Mouse (Mus musculus) heart, embryonic 12.5 days (tissue): ENCODE data around the gene Ankrd52. TPM values are rescaled to one million over a fixed set of nuclear protein-coding genes. Genes with fewer than 3 reads are reported as not detected.

Experiments used
- ATAC-seq: fragments of 200-750 bp; cut with Nextera tagmentation; 2 replicates; pipeline ENCODE4 v1.8.0; 2017; ENCODE audit warnings: moderate TSS enrichment, moderate library complexity; ENCODE audit not compliant: insufficient number of reproducible peaks, low FRiP score
- H3K27ac ChIP-seq: fragments of 300-500 bp; sonication (generic); 2 replicates; pipeline ENCODE4 v1.5.1; 2016; ENCODE audit warnings: mild to moderate bottlenecking, moderate library complexity; ENCODE audit not compliant: poor library complexity, severe bottlenecking
- H3K27me3 ChIP-seq: fragments of 300-500 bp; sonication (generic); replicated peaks from 2 replicates; pipeline ENCODE4 v1.6.1; 2016; ENCODE audit warnings: mild to moderate bottlenecking, moderate library complexity
- H3K36me3 ChIP-seq: fragments of 300-500 bp; sonication (generic); 2 replicates; pipeline ENCODE4 v1.6.1; 2016; ENCODE audit warnings: mild to moderate bottlenecking, moderate library complexity
- H3K4me1 ChIP-seq: fragments of 300-500 bp; sonication (generic); replicated peaks from 2 replicates; pipeline ENCODE4 v1.6.1; 2016; ENCODE audit warnings: mild to moderate bottlenecking
- H3K4me2 ChIP-seq: fragments of 300-500 bp; sonication (generic); 2 replicates; pipeline ENCODE4 v1.6.1; 2016; ENCODE audit warnings: mild to moderate bottlenecking, moderate library complexity
- H3K4me3 ChIP-seq: fragments of 300-500 bp; sonication (generic); 2 replicates; pipeline ENCODE4 v1.5.1; 2016; ENCODE audit warnings: mild to moderate bottlenecking
- H3K9ac ChIP-seq: fragments of 300-500 bp; sonication (generic); 2 replicates; pipeline ENCODE4 v1.6.1; 2016; ENCODE audit warnings: mild to moderate bottlenecking, moderate library complexity
- H3K9me3 ChIP-seq: fragments of 300-500 bp; sonication (generic); replicated peaks from 2 replicates; pipeline ENCODE4 v1.6.1; 2016; ENCODE audit warnings: mild to moderate bottlenecking, moderate library complexity
- WGBS: fragments of 180-500 bp; shearing (Covaris S2); methylation state at CpG from one replicate; pipeline ENCODE4 v1.1.7; 2016; 5-methylcytosine and 5-hydroxymethylcytosine counted together
- polyA plus RNA-seq: library from polyadenylated mRNA; unstranded; fragments of >200 nt; fragmentation: Nextera tagmentation; extraction: Ambion mirVana; gene quantifications from 2 replicates; pipeline ENCODE4 v1.2.1, GENCODE M21; 2016

Ankrd52 gene
- polyA plus RNA-seq, 1 experiment from 2014 or later = 10.6 TPM

GRCm38 (mm10) chr10:128401638-128402037 is 24.7 kb downstream of the Ankrd52 start:
- H3K27me3 ChIP-seq = no peaks in the 10 kb centered on the region
- H3K4me3 ChIP-seq = no peak overlapping the region
- ATAC-seq = no peak
- peaks cover 23% of the 10 kb centered on the region for H3K36me3 ChIP-seq
- WGBS = 77% methylated on average over 9 of the region's 9 CpGs
- H3K4me1 ChIP-seq = 0 out of 2 replicates have a peak, but pooled peaks cover 3% of the 10 kb centered on the region
- no peaks in the 10 kb centered on the region for H3K9me3 ChIP-seq
- no peak overlapping the region for H3K9ac ChIP-seq
- no peak overlapping the region for H3K4me2 ChIP-seq
- H3K27ac ChIP-seq = no peak overlapping the region

GRCm38 (mm10) chr10:128403931-128404330 is 27.0 kb downstream of the Ankrd52 start:
- Histone ChIP-seq H3K27ac (no peak overlapping the region), H3K4me3 (no peak overlapping the region), H3K27me3 (no peaks in the 10 kb centered on the region), H3K36me3 (peaks cover 32% of the 10 kb centered on the region), H3K4me1 (peaks cover 9% of the 10 kb centered on the region), H3K9ac (no peak overlapping the region), H3K4me2 (no peak overlapping the region), H3K9me3 (no peaks in the 10 kb centered on the region)
- WGBS = 82% methylated on average over 7 of the region's 7 CpGs
- ATAC-seq = no peak

- ATAC-seq = no peak
- 15% methylated on average over 35 of the region's 35 CpGs for WGBS
Measured at GRCm38 (mm10) chr10:128408591-128409535, 31.9 kb downstream of the Ankrd52 start.

DNA sequence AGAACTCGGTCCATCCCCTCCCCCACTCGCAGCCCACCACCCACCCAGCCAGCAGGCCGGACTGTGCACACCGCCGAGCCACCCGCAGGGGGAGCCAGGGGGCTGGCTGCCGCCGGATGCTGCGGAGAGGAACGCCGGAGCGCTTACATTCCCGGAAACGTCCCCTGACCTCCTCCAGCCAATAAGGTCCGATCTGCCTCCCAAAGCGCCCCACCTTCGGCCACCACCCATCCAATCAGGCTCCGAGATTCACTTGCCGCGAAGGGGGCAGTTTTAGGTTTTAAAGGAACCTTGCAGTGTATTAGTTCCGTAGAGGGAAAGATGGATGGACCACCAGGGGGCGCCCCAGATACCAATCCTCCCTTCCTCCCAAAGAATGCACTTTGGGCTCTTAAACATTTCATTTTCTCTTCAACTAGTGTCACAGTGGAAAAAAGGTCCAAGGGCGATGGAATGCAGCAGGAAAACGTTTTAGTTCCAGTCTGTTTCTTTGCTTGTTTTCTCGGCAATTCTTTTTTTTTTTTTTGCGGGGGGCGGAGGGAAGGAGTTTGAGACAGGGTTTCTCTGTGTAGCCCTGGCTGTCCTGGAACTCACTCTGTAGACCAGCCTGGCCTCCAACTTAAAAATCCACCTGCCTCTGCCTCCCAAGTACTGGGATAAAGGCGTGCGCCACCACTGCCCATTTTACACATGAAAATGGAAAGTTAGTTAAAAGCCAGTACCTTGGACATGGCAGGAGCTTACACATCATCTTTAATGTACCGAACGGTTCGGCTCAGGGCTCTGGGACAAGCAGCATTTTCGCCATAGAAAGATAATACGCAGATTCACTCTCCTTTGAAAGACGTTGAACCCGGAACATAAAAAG is 33.0 kb downstream of the Ankrd52 start:
- H3K4me2 ChIP-seq = peak overlapping the region; percentile 84
- H3K9me3 ChIP-seq = no peaks in the 10 kb centered on the region
- whole genome bisulfite sequencing = 7% methylated on average over 36 of the region's 36 CpGs
- ATAC-seq = peak; percentile 91
- peak overlapping the region; percentile 94 for H3K27ac ChIP-seq
- H3K9ac ChIP-seq = peak overlapping the region; percentile 88
- peak overlapping the region; percentile 86 for H3K4me3 ChIP-seq
- peaks cover 47% of the 10 kb centered on the region for H3K4me1 ChIP-seq
- peaks cover 32% of the 10 kb centered on the region for H3K36me3 ChIP-seq
- H3K27me3 ChIP-seq = no peaks in the 10 kb centered on the region

More at GRCm38 (mm10) chr10:128408591-128409535, 31.9 kb downstream of the Ankrd52 start:
- no peaks in the 10 kb centered on the region for H3K27me3 ChIP-seq
- H3K36me3 ChIP-seq = peaks cover 31% of the 10 kb centered on the region
- peak overlapping the region; percentile 58; the same call in 1 of the 2 replicates for H3K27ac ChIP-seq
- H3K9me3 ChIP-seq = no peaks in the 10 kb centered on the region
- peak overlapping the region; percentile 86 for H3K4me3 ChIP-seq
- H3K9ac ChIP-seq = peak overlapping the region; percentile 88
- H3K4me1 ChIP-seq = peaks cover 36% of the 10 kb centered on the region
- peak overlapping the region; percentile 84 for H3K4me2 ChIP-seq

DNA sequence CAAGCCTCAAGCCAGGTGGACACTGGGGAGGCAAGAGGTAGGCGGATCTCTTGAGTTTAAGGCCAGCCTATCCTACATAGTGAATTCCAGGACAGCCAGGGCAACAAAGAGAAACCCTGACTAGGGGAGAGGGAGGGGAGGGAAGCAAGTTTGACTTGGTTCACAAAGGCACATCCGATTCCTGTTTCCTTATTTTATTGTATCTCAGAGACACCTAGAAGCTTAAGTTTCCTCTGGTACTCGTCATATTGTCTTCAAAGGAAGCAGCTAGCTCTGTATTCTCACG is 33.6 kb downstream of the Ankrd52 start:
- Histone ChIP-seq H3K27me3 (no peaks in the 10 kb centered on the region), H3K27ac (peak overlapping the region; percentile 94), H3K4me3 (peak overlapping the region; percentile 86), H3K9ac (peak overlapping the region; percentile 65), H3K9me3 (no peaks in the 10 kb centered on the region), H3K4me1 (peaks cover 49% of the 10 kb centered on the region), H3K4me2 (peak overlapping the region; percentile 84), H3K36me3 (peaks cover 36% of the 10 kb centered on the region)
- no peak for ATAC-seq
- 21% methylated on average over 4 of the region's 4 CpGs for WGBS

DNA sequence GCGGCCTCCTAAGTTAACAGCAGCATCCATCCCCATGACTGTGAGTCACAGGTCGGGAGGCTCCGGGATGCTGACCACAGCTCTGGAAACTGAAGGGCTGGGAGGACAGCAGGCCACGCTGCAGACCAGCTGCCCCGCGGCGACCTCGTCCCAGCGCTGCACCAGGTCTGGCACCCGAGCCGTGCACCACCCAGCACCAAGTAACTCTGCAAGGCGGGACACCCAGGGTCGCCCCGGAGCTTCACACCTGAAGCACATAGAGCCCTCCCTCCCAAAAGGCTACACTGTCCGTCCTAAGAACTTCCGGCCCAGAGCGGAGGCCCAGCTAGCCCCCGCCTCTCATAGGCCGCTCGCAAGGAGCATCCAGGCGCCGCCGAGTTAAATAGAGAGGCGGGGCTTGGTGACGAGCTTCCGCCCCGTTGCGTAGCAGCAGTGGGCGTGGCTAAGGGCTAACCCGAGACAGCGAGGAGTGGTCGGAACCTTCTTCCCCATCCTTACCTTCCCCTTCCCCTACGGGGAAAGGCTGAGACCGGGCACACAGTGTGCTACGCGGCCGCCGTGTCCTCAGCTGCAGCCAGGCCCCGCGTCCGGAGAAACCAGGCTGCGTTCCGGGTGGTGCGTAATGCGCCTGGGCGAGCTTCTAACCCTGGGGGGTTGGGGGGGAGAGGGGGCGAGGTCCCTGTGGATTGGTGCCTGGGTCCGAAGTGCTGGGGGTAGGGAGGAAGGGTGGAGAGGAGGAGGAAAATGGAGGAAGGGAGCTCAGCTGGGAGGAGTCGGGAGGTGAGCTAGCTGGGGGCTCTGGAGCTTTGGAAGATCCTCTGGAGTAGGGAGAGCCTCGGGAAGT is 34.5 kb downstream of the Ankrd52 start, which contains the start of the genes Nabp2 and Rnf41:
TSS of gene Nabp2 (minus strand) at position 282 of the 844 bp plus-strand sequence.
TSS of gene Rnf41 (plus strand) at position 447 of the 844 bp plus-strand sequence.
- Histone ChIP-seq H3K27ac (peak within 1 kb of the TSS; percentile 94), H3K27me3 (no peaks in the 10 kb centered on the region), H3K9me3 (no peaks in the 10 kb centered on the region), H3K4me2 (peak within 1 kb of the TSS; percentile 84), H3K4me1 (peaks cover 49% of the 10 kb centered on the region), H3K4me3 (peak within 1 kb of the TSS; percentile 86), H3K9ac (peak within 1 kb of the TSS; percentile 91), H3K36me3 (peaks cover 36% of the 10 kb centered on the region)
- ATAC-seq = peak; percentile 92
- WGBS = under 1% methylated on average over 49 of the region's 50 CpGs

DNA sequence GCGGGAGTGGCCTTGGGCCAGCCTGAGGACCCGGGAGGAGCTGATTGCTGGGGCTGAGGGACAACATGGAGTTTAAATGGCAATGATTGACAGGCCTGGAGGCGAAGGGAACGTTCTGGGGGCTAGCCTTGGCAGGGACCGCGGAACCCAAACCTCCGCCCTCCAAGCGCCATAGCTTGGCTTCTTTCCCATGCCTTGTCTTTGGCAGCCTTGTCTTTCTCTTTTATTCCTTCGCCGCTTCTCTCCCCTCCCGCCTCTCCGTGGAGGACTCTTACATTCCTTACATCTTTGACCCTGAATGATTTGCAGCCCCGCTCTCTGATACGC is 35.1 kb downstream of the Ankrd52 start:
- peak overlapping the region; percentile 91 for H3K9ac ChIP-seq
- peak overlapping the region; percentile 84 for H3K4me2 ChIP-seq
- no peak for ATAC-seq
- H3K36me3 ChIP-seq = peaks cover 37% of the 10 kb centered on the region
- WGBS = under 1% methylated on average over 14 of the region's 14 CpGs
- peaks cover 49% of the 10 kb centered on the region for H3K4me1 ChIP-seq
- peak overlapping the region; percentile 86 for H3K4me3 ChIP-seq
- no peaks in the 10 kb centered on the region for H3K27me3 ChIP-seq
- H3K9me3 ChIP-seq = no peaks in the 10 kb centered on the region
- H3K27ac ChIP-seq = peak overlapping the region; percentile 94

DNA sequence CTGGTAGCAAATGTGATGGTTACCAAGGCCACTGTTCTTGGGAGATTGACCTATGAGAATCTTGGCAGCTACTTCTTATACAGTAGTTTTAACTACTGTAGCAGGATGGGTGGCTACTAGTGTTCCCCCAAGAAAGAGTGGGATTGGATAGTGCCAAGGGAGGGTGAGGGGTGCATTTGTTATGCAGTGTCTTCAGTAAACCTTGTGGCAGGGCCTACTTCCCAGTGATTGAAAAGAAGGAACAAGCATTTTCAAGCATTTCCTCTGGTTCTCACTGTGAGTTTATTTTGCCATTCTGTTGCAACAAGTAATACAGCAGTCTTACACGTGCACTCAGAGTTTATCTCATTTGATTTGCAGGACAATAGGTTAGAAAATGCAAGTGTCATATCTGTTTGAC is 35.6 kb downstream of the Ankrd52 start:
- Histone ChIP-seq H3K4me2 (peak overlapping the region; percentile 84), H3K27ac (peak overlapping the region; percentile 94; the same call in 1 of the 2 replicates), H3K4me3 (peak overlapping the region; percentile 86), H3K27me3 (no peaks in the 10 kb centered on the region), H3K36me3 (peaks cover 41% of the 10 kb centered on the region), H3K4me1 (peaks cover 49% of the 10 kb centered on the region), H3K9me3 (no peaks in the 10 kb centered on the region), H3K9ac (peak overlapping the region; percentile 91)
- no peak for ATAC-seq
- WGBS = 36% methylated on average over 1 of the region's 1 CpGs

- Histone ChIP-seq H3K9me3 (no peaks in the 10 kb centered on the region), H3K4me1 (peaks cover 49% of the 10 kb centered on the region), H3K27me3 (no peaks in the 10 kb centered on the region), H3K4me2 (peak overlapping the region; percentile 84), H3K36me3 (peaks cover 41% of the 10 kb centered on the region), H3K27ac (no peak overlapping the region), H3K9ac (no peak overlapping the region), H3K4me3 (peak overlapping the region; percentile 86)
- ATAC-seq = no peak
- 67% methylated on average over 1 of the region's 1 CpGs for WGBS
Measured at GRCm38 (mm10) chr10:128413076-128413475, 36.2 kb downstream of the Ankrd52 start.

- no peaks in the 10 kb centered on the region for H3K9me3 ChIP-seq
- no peak overlapping the region for H3K27ac ChIP-seq
- H3K27me3 ChIP-seq = no peaks in the 10 kb centered on the region
- WGBS = 77% methylated on average over 5 of the region's 5 CpGs
- peak overlapping the region; percentile 43; the same call in 1 of the 2 replicates for H3K9ac ChIP-seq
- H3K36me3 ChIP-seq = peaks cover 54% of the 10 kb centered on the region
- peaks cover 39% of the 10 kb centered on the region for H3K4me1 ChIP-seq
- no peak overlapping the region for H3K4me2 ChIP-seq
- no peak overlapping the region for H3K4me3 ChIP-seq
- ATAC-seq = no peak
Measured at GRCm38 (mm10) chr10:128414848-128415247, 37.9 kb downstream of the Ankrd52 start.
